Mouse (Mus musculus) inflammation-experienced regulatory T-cells, adult 6 months (primary cell): ENCODE data around the gene Supt6. TPM values are rescaled to one million over a fixed set of nuclear protein-coding genes. Genes with fewer than 3 reads are reported as not detected.
A peak's percentile ranks its signal among the peaks of the same experiment; 100 is the strongest.

Experiments used
- ATAC-seq: one replicate; pipeline ENCODE4 v1.8.0; 2017
- polyA plus RNA-seq, 3 experiments: library from polyadenylated mRNA; unstranded; fragments of 100-300 nt; shearing (Covaris generic); gene quantifications; one replicate each; pipeline ENCODE4 v1.2.1; 2017

Gene Supt6
- polyA plus RNA-seq, 3 experiments from 2014 or later = 16.6 to 18.7 (median 16.9) TPM

- peak; percentile 10 for ATAC-seq
Observed at GRCm38 (mm10) chr11:78165761-78166109, 80.1 kb downstream of the Supt6 start.

GRCm38 (mm10) chr11:78164924-78165760 lies 80.6 kb downstream of the Supt6 start, which contains the start of gene Traf4:
TSS of gene Traf4 (minus strand) at chr11:78165589.
- peak; percentile 63 for ATAC-seq

GRCm38 (mm10) chr11:78164604-78164923 lies 81.2 kb downstream of the Supt6 start:
- no peak for ATAC-seq

- no peak for ATAC-seq
Observed at GRCm38 (mm10) chr11:78163681-78164603, 81.8 kb downstream of the Supt6 start.

- ATAC-seq = no peak
Observed at GRCm38 (mm10) chr11:78163045-78163444, 82.7 kb downstream of the Supt6 start.

- no peak for ATAC-seq
Observed at GRCm38 (mm10) chr11:78162504-78162903, 83.3 kb downstream of the Supt6 start.

GRCm38 (mm10) chr11:78161968-78162367 lies 83.8 kb downstream of the Supt6 start:
- no peak for ATAC-seq

GRCm38 (mm10) chr11:78161169-78161568 lies 84.6 kb downstream of the Supt6 start:
- ATAC-seq = no peak

GRCm38 (mm10) chr11:78160675-78161074 lies 85.1 kb downstream of the Supt6 start:
- ATAC-seq = no peak

- no peak for ATAC-seq
Observed at GRCm38 (mm10) chr11:78160171-78160570, 85.6 kb downstream of the Supt6 start.

GRCm38 (mm10) chr11:78159557-78159956 lies 86.2 kb downstream of the Supt6 start:
- ATAC-seq = no peak

GRCm38 (mm10) chr11:78159096-78159495 lies 86.7 kb downstream of the Supt6 start:
- ATAC-seq = peak; percentile 93

Other genes with a start within 250 kb of the Supt6 start
- 1 to 10 TPM in 2 of 3 experiments, under 1 TPM in 1; 0.94 to 1.8 (median 1.7) TPM for gene Dhrs13, start 213.7 kb downstream of the Supt6 start, polyA plus RNA-seq
- 10 to 100 TPM; 21.3 to 36.0 (median 24.7) TPM for gene Flot2, start 208.1 kb downstream of the Supt6 start, polyA plus RNA-seq
- gene Eral1, start 165.6 kb downstream of the Supt6 start, polyA plus RNA-seq = 10 to 100 TPM; 29.4 to 45.2 (median 41.1) TPM
- gene Fam222b, start 151.3 kb downstream of the Supt6 start, polyA plus RNA-seq = 10 to 100 TPM; 10.9 to 20.0 (median 12.1) TPM
- 1 to 10 TPM; 3.5 to 6.8 (median 3.6) TPM for gene Traf4, start 80.4 kb downstream of the Supt6 start, polyA plus RNA-seq
- 10 to 100 TPM in 2 of 3 experiments, 1 to 10 TPM in 1; 9.1 to 13.2 (median 11.3) TPM for gene Nek8, start 69.3 kb downstream of the Supt6 start, polyA plus RNA-seq
- gene Tlcd1, start 69.3 kb downstream of the Supt6 start, polyA plus RNA-seq = 1 to 10 TPM; 2.7 to 3.6 (median 3.2) TPM
- 1,000 to 10,000 TPM; 2,768 to 4,435 (median 3,801) TPM for gene Rpl23a, start 62.4 kb downstream of the Supt6 start, polyA plus RNA-seq
- gene Rab34, start 57.6 kb downstream of the Supt6 start, polyA plus RNA-seq = 1 to 10 TPM in 1 of 3 experiments, not detected in 2; 1.4 TPM
- gene Proca1, start 52.6 kb downstream of the Supt6 start, polyA plus RNA-seq = 1 to 10 TPM; 1.9 to 5.4 (median 3.5) TPM
- gene Sdf2, start 241 bp downstream of the Supt6 start, polyA plus RNA-seq = 100 to 1,000 TPM; 103 to 118 (median 104) TPM
- gene 2610507B11Rik, start 15.8 kb upstream of the Supt6 start, polyA plus RNA-seq = 10 to 100 TPM; 26.4 to 41.9 (median 27.3) TPM
- under 1 TPM; 0.44 to 0.79 (median 0.48) TPM for gene BC030499, start 44.9 kb upstream of the Supt6 start, polyA plus RNA-seq
- 10 to 100 TPM in 1 of 3 experiments, 1 to 10 TPM in 2; 2.2 to 22.1 (median 3.4) TPM for gene Spag5, start 55.5 kb upstream of the Supt6 start, polyA plus RNA-seq
- gene Aldoc, start 77.0 kb upstream of the Supt6 start, polyA plus RNA-seq = 1 to 10 TPM; 4.0 to 9.6 (median 7.6) TPM
- 10 to 100 TPM; 55.1 to 70.1 (median 57.5) TPM for gene Pigs, start 82.4 kb upstream of the Supt6 start, polyA plus RNA-seq
- 10 to 100 TPM; 11.3 to 29.0 (median 11.9) TPM for gene Unc119, start 97.5 kb upstream of the Supt6 start, polyA plus RNA-seq
- gene Foxn1, start 140.6 kb upstream of the Supt6 start, polyA plus RNA-seq = not detected
- gene Slc13a2, start 176.2 kb upstream of the Supt6 start, polyA plus RNA-seq = not detected
- gene Slc46a1, start 219.7 kb upstream of the Supt6 start, polyA plus RNA-seq = 1 to 10 TPM in 2 of 3 experiments, under 1 TPM in 1; 0.36 to 4.3 (median 3.7) TPM